Mouse (Mus musculus) megakaryocyte, adult 5-6 weeks (primary cell): ENCODE data around the gene Nmnat1. TPM values are rescaled to one million over a fixed set of nuclear protein-coding genes. Genes with fewer than 3 reads are reported as not detected.
A peak's percentile ranks its signal among the peaks of the same experiment; 100 is the strongest.
"Not testable (repeated sequence)": the region's sequence is repeated elsewhere in the genome, so short reads cannot be mapped to it uniquely, and the experiment has no call there.

Source experiments
- ATAC-seq: 2 replicates; pipeline ENCODE4 v1.8.0; 2016; ENCODE audit warnings: mild to moderate bottlenecking, inconsistent platforms; ENCODE audit not compliant: poor library complexity, severe bottlenecking
- total RNA-seq, 2 experiments: library from RNA; stranded (forward) in 1 of 2; stranded (reverse) in 1 of 2; fragments of 153-499, 151-499 nt in 1 of 2; fragments of 221-1000, 200-1000 nt in 1 of 2; gene quantifications; 2 replicates each; pipeline versions ENCODE4 v1.2.3 to v1.2.4; 2015 to 2017

Gene Nmnat1
- total RNA-seq, 2 experiments from 2014 or later, result 5.1 to 6.0 TPM

GRCm38 (mm10) chr4:149446309-149446708, 38.7 kb downstream of the Nmnat1 start:
- no peak for ATAC-seq

- peak; percentile 44 for ATAC-seq
These were observed 39.1 kb downstream of the Nmnat1 start for GRCm38 (mm10) chr4:149445868-149446267.

- peak; percentile 99 for ATAC-seq
These were observed 39.9 kb downstream of the Nmnat1 start for GRCm38 (mm10) chr4:149444964-149445701.

- ATAC-seq, result no peak
These were observed 40.5 kb downstream of the Nmnat1 start for GRCm38 (mm10) chr4:149444465-149444864.

GRCm38 (mm10) chr4:149442436-149442835, 42.6 kb downstream of the Nmnat1 start:
- no peak for ATAC-seq

- no peak for ATAC-seq
These were observed 44.4 kb downstream of the Nmnat1 start for GRCm38 (mm10) chr4:149440576-149440975.

GRCm38 (mm10) chr4:149431887-149432286, 53.1 kb downstream of the Nmnat1 start:
- ATAC-seq, result not testable (repeated sequence)

- no peak for ATAC-seq
These were observed 55.4 kb downstream of the Nmnat1 start for GRCm38 (mm10) chr4:149429592-149429991.

- ATAC-seq, result peak; percentile 93
These were observed 58.4 kb downstream of the Nmnat1 start, which contains the start of gene Ube4b for GRCm38 (mm10) chr4:149426325-149427199. TSS of gene Ube4b (minus strand) at chr4:149426749.

GRCm38 (mm10) chr4:149425801-149426292, 59.2 kb downstream of the Nmnat1 start:
- ATAC-seq, result peak; percentile 19; the same call in 1 of the 2 replicates

GRCm38 (mm10) chr4:149424755-149425154, 60.2 kb downstream of the Nmnat1 start:
- no peak for ATAC-seq

GRCm38 (mm10) chr4:149417854-149418365, 67.1 kb downstream of the Nmnat1 start:
- no peak for ATAC-seq

Other genes with a start within 250 kb of the Nmnat1 start
- 25.6 and 26.3 TPM in 2 replicates for gene Kif1b, start 177.5 kb downstream of the Nmnat1 start, total RNA-seq (2015)
- gene Kif1b, start 177.5 kb downstream of the Nmnat1 start, total RNA-seq (2017), result 30.2 and 37.3 TPM in 2 replicates
- 31.7 and 41.1 TPM in 2 replicates for gene Ube4b, start 58.5 kb downstream of the Nmnat1 start, total RNA-seq (2015)
- gene Ube4b, start 58.5 kb downstream of the Nmnat1 start, total RNA-seq (2017), result 22.4 and 26.3 TPM in 2 replicates
- not detected in 2 replicates for gene Rbp7, start 30.2 kb downstream of the Nmnat1 start, total RNA-seq (2015)
- gene Rbp7, start 30.2 kb downstream of the Nmnat1 start, total RNA-seq (2017), result not detected in 2 replicates
- gene Tmem274, start 7.8 kb downstream of the Nmnat1 start, total RNA-seq (2015), result not detected in 2 replicates
- gene Tmem274, start 7.8 kb downstream of the Nmnat1 start, total RNA-seq (2017), result not detected in 2 replicates
- 17.2 and 19.1 TPM in 2 replicates for gene Lzic, start within 50 bp of the Nmnat1 start, total RNA-seq (2015)
- 22.2 and 53.8 TPM in 2 replicates for gene Lzic, start within 50 bp of the Nmnat1 start, total RNA-seq (2017)
- 6.2 and 8.4 TPM in 2 replicates for gene Ctnnbip1, start 33.0 kb upstream of the Nmnat1 start, total RNA-seq (2015)
- gene Ctnnbip1, start 33.0 kb upstream of the Nmnat1 start, total RNA-seq (2017), result 9.7 and 10.8 TPM in 2 replicates
- 0.64 and 0.74 TPM in 2 replicates for gene Clstn1, start 101.3 kb upstream of the Nmnat1 start, total RNA-seq (2015)
- 1.2 and 1.8 TPM in 2 replicates for gene Clstn1, start 101.3 kb upstream of the Nmnat1 start, total RNA-seq (2017)
- gene Pik3cd, start 217.4 kb upstream of the Nmnat1 start, total RNA-seq (2015), result 76.6 and 78.3 TPM in 2 replicates
- 129 and 130 TPM in 2 replicates for gene Pik3cd, start 217.4 kb upstream of the Nmnat1 start, total RNA-seq (2017)